Mouse (Mus musculus) gastrocnemius, adult 8-10 months (tissue): ENCODE data around the gene Cmklr1. TPM values are rescaled to one million over a fixed set of nuclear protein-coding genes. Genes with fewer than 3 reads are reported as not detected.
A peak's percentile ranks its signal among the peaks of the same experiment; 100 is the strongest.

Source experiments
- DNase-seq, 2 experiments: peaks; one replicate each; pipeline ENCODE4 v3.0.0; 2022; ENCODE audit warnings: low spot score in 2 of 2
- total RNA-seq, 4 experiments: library from RNA; stranded (reverse); gene quantifications; 2 replicates each; pipeline ENCODE4 v1.2.4; 2022

Gene Cmklr1
- total RNA-seq: 10 to 100 TPM in 1 of 4 experiments, 1 to 10 TPM in 3; 6.6 to 11.3 (median 8.4) TPM

- DNase-seq: peak; percentile 52 to 68
Measured at GRCm38 (mm10) chr5:113650035-113650865, at the start of gene Cmklr1. Cmklr1 (minus strand) TSS chr5:113650426.

- DNase-seq: peak; percentile 12 to 16
Measured at GRCm38 (mm10) chr5:113694415-113694814, 44.2 kb upstream of the Cmklr1 start.

DNA sequence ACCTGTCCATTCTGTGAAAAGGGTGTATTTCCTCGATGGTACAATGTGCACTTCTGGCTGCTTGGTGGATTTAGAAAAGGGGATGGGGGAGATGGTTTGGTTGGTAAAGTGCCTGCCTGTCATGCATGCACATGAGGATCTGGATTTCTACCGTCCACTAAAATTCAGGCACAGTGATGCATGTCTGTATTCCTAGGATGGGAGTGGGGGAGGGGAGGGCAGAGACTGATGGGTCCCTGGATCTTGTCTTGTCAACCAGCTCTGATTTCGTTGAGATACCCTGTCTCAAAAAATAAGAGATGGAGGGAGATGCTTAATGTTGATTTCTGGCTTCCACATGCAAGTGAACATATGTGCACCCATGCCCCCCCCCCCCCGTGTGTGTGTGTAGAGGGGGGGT lies 43.8 kb upstream of the Cmklr1 start:
- no peak for DNase-seq

DNA sequence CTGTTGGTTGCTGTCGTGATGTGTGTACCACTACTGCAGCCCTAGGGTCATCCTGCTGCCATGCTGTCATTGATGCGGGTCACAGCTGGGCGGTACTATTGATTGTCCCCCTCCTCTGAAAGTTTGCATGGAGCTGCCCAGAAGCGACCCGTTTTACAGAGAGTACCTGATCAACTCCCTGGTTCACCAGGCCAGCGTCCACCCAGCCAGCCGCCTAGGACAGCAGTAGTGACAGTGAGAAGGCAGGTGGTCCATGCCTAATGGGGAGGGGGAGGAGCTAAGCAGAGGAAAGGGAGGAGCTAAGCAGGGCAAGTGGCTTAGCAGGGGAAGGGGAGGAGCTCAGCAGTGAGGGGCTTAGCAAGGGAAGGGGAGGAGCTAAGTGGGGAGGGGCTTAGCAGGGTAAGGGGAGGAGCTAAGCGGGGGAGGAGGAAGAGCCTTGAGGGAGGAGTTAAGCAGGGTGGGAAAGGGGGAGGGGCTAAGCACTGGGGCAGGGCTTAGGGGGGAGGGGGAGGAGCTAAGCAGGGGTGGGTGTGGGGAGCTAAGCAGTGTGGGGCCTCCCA lies 43.0 kb upstream of the Cmklr1 start:
- DNase-seq: no peak

DNA sequence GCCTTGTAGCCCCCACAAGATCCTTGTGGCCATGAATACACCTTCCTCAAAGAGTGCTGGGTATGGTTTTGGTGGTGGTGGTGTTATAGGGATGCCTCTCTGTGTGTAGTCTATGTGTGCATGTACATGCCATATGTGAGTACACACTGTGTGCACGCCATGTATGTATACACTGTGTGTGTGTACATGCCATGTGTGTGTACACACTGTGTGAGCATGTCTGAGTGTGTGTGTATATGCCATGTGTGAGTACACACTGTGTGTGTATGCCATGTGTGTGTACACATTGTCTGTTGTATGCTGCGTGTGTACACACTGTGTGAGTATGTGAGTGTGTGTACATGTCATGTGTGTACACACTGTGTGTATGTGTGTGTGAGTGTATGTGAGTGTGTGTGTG lies 40.6 kb upstream of the Cmklr1 start:
- DNase-seq: no peak

DNA sequence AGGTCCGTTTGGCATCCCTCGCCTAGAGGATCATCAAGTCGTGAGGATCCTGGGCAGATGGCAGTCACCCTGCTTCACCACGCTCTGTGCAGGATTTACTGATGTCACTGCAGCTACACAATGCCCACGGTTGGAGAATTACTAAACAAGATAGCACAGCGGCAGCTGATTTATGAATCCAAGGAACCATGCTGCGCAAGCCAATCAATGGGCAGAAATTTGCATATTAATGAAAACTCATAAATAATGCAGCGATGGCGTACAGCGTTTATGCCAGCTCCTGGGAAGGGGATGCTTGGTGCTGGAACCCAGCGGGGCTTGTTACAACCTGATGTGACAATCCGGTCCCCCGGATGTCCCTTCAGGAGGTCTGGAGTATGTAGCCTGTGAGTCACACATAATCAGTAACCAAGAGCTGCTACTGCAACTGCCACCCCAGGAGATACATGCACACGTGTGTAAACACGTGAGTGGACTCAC lies 39.9 kb upstream of the Cmklr1 start:
- no peak for DNase-seq

- DNase-seq: no peak
Measured at GRCm38 (mm10) chr5:113687514-113687913, 37.3 kb upstream of the Cmklr1 start.

GRCm38 (mm10) chr5:113685471-113685870 lies 35.2 kb upstream of the Cmklr1 start:
- DNase-seq: no peak

GRCm38 (mm10) chr5:113683246-113683645 lies 33.0 kb upstream of the Cmklr1 start:
- DNase-seq: no peak

GRCm38 (mm10) chr5:113682472-113682871 lies 32.2 kb upstream of the Cmklr1 start:
- DNase-seq: no peak

DNA sequence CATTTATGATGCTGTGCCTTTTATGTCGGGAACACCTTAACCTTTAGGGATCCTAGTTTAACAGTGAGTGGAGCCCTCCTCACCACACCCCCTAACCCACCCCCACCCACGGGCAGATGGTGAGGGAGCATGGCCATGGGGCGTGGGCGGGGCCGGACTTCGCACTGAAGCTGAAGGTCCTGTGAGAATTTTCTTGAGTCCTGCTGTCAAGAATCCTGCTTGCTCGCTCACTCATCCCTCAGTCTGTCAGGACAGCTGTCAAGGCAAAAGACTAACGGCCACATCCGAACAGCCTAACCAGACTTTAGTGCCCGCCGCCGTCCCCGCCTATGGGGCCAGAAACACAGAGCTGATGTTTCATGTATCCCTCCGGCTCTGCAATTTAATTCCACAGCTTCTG lies 31.0 kb upstream of the Cmklr1 start:
- DNase-seq: no peak

DNA sequence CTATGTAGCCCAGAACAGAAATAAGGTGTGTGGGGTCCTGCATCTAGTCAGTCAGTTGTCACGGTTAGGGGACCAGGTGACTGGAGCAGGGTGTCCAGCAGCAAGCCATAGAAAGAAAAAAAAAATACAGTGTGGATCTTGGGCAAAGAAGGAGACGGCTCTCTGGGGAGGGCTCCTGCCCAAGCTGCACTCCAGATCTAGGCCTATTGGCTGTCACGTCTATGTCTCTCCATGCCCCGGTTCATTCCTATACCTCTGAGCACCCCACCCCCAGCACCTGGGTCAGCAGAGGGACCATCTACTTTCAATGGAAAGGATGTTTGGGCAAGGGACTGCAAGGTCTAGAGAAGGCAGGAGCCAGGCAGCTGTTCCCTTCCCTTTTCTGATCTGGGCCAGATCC lies 29.3 kb upstream of the Cmklr1 start:
- DNase-seq: no peak

- no peak for DNase-seq
Measured at GRCm38 (mm10) chr5:113678743-113679452, 28.7 kb upstream of the Cmklr1 start.

- no peak for DNase-seq
Measured at GRCm38 (mm10) chr5:113677541-113677940, 27.3 kb upstream of the Cmklr1 start.

GRCm38 (mm10) chr5:113674851-113675250 lies 24.6 kb upstream of the Cmklr1 start:
- DNase-seq: no peak

DNA sequence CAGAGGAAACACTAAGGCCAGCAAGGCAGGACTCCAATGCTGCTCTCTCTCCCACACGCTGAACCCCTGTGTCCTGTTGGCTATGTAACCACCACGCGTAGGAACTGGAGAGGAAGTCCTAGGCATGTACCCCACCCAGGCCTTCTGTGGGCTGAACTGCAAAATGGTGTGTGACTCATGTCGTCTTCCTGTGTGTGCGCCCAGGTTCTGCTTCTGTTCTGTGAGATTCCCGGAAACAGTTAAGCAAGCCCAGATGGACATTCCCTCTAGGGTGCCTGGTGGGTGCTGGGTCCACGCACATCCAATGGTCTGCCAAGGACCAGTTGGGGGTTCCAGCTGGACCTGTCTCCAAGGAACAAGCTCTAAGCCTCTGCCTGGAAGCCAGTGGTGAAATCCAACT lies 22.2 kb upstream of the Cmklr1 start:
- peak; percentile 41 to 72 for DNase-seq

DNA sequence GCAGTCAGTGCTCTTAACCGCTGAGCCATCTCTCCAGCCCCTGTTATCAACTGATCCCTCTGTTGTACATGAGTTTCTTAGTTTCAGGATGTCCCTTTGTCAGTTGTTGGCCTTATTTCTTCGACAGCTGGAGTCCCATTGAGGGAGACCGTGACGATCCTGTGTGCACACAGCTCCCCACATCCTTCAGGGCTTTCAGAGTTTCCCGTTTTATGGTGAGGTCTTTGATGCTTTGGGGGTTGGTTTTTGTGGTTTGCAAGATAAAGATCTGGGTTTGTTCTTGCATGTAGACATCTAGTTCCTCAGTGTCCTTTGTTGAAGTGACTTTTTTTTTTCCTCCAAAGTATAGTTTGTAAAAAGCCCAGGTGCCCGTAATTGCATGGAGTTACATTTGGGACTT lies 20.4 kb upstream of the Cmklr1 start:
- no peak for DNase-seq

- DNase-seq: no peak
Measured at GRCm38 (mm10) chr5:113670110-113670509, 19.9 kb upstream of the Cmklr1 start.

DNA sequence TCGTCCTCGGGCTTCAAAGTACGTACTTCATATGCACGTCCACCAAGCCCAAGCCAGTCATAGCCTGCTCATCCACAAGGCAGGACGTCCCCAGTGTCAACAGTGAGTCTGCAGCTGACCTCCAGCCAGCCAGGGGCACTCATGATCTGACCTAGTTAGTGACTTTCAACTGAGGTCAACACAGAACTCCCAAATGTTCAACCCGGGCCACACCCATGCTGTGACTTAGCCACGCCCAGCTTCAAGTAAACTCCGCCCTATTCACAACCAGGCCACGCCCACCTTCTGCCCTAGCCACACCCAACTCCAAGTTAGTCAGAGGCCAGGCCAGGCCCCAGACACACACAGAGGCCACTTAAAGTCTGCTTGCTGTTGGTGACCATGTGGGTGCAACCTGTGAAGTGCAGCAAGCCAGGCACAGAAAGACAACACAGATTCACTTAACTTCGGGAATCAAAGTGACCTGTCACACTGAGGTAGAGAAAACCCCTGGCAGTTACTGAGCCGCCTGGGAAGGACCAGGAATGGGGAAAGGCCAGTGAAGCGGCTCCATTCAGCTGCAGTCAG lies 14.5 kb upstream of the Cmklr1 start:
- no peak for DNase-seq

DNA sequence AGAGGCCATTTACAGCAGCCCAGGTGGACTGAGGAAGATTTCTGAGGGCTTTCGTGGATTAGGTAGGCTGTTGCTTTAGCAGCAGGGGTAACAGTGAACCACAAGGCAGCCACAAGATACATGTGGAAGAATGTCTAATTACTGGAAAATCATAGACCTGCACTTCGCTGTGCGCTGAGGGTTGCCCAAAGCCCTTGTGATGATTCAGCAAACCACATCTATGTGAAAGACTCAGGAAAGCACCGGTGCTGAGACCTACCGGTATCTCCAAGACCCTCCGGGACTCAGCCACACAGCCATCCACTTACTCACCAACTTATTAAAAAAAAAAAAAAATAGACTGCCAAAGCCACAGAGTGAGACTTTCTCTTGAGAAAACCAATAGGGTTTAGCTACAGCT lies 13.9 kb upstream of the Cmklr1 start:
- no peak for DNase-seq

DNA sequence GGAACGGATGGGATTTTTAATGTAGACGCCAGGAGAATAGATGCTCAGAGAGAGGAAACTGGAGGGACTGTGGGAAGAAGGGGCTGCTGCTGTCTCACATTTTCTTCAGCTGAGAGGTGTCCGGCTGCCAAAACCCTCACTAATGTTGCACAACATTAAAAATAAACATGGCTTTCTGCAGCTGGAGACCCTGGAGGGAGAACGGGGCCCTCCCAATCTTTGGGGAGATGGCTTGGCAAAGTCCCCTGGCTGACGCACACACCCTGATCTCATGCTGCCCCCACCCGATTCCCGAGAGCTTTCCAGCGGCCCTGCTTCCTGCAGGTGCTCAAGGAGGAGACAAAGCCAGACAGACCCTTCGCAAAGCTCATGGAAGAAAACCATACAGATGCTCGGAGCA lies 10.6 kb upstream of the Cmklr1 start:
- DNase-seq: peak; percentile 67 to 83

DNA sequence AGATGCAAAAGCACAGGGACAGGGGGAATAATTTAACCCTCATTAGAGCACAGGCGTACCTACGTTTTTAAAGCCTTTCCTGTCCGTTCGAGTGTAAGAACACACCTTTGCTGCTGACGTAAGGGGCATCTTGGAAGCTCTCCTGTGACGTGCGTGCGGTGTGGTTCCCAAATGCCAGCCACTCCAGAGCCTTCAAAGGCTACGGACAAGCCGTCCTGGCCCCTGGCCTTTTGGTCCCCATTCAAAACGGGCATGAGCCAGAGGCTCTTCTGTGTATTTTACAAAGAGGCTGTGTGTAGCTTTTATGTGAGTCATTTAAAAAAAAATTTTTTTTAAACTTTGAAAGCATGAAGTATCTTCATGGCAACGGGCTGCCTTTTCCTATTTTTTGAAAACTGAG lies 4.6 kb upstream of the Cmklr1 start:
- no peak for DNase-seq
